Mouse (Mus musculus) liver, postnatal 0 days (tissue): ENCODE data around the gene Klhl5. TPM values are rescaled to one million over a fixed set of nuclear protein-coding genes. Genes with fewer than 3 reads are reported as not detected.
A peak's percentile ranks its signal among the peaks of the same experiment; 100 is the strongest.

Source experiments
- ATAC-seq: fragments of 200-750 bp; cut with Nextera tagmentation; 2 replicates; pipeline ENCODE4 v1.8.0; 2017; ENCODE audit warnings: mild to moderate bottlenecking, moderate library complexity
- DNase-seq: peaks from one replicate; pipeline ENCODE4 v3.0.0-alpha.2; 2016
- H3K27ac ChIP-seq: fragments of 300-500 bp; sonication (generic); 2 replicates; pipeline ENCODE4 v1.5.1; 2014; ENCODE audit warnings: antibody characterized with exemption, moderate library complexity, mild to moderate bottlenecking, low read depth
- H3K27me3 ChIP-seq: fragments of 300-500 bp; sonication (generic); 2 replicates; pipeline ENCODE4 v1.6.1; 2014; ENCODE audit warnings: low read length, control low read depth, mixed read lengths; ENCODE audit not compliant: insufficient read depth
- H3K36me3 ChIP-seq: fragments of 300-500 bp; sonication (generic); replicated peaks from 2 replicates; pipeline ENCODE4 v1.6.1; 2014; ENCODE audit warnings: mild to moderate bottlenecking, control low read depth, low read length, moderate library complexity, mixed read lengths; ENCODE audit not compliant: insufficient read depth
- H3K4me1 ChIP-seq: fragments of 300-500 bp; sonication (generic); 2 replicates; pipeline ENCODE4 v1.6.1; 2014; ENCODE audit warnings: antibody characterized with exemption, mild to moderate bottlenecking, control low read depth; ENCODE audit not compliant: insufficient read depth
- H3K4me2 ChIP-seq: fragments of 300-500 bp; sonication (generic); 2 replicates; pipeline ENCODE4 v1.6.1; 2014; ENCODE audit warnings: low read depth, mild to moderate bottlenecking, low read length, moderate library complexity, mixed read lengths
- H3K4me3 ChIP-seq: fragments of 300-500 bp; sonication (generic); 2 replicates; pipeline ENCODE4 v1.5.1; 2014; ENCODE audit warnings: low read depth, low read length
- H3K9ac ChIP-seq: fragments of 300-500 bp; sonication (generic); replicated peaks from 2 replicates; pipeline ENCODE4 v1.6.1; 2014; ENCODE audit warnings: mild to moderate bottlenecking, moderate library complexity
- H3K9me3 ChIP-seq: fragments of 300-500 bp; sonication (generic); 2 replicates; pipeline ENCODE4 v1.6.1; 2016; ENCODE audit warnings: mild to moderate bottlenecking, control low read depth, low read length, mixed read lengths
- CTCF ChIP-seq: sonication (generic); IDR thresholded peaks from 2 replicates; pipeline ENCODE4 v1.5.1; 2016; ENCODE audit warnings: antibody characterized with exemption, low read depth
- EP300 ChIP-seq: IDR thresholded peaks from 2 replicates; pipeline ENCODE4 v1.6.1; 2016; ENCODE audit warnings: antibody characterized with exemption, low read depth, mild to moderate bottlenecking
- WGBS: fragments of 180-500 bp; shearing (Covaris S2); extraction: QIAGEN DNeasy Blood & Tissue Kit; methylation state at CpG from one replicate; pipeline ENCODE4 v1.1.7; 2014; ENCODE audit not compliant: insufficient replicate concordance; 5-methylcytosine and 5-hydroxymethylcytosine counted together
- polyA plus RNA-seq: library from polyadenylated mRNA; unstranded; fragments of >200 nt; fragmentation: Nextera tagmentation; extraction: Ambion mirVana; gene quantifications from 2 replicates; pipeline ENCODE4 v1.2.1, GENCODE M21; 2015

Klhl5 gene
- polyA plus RNA-seq, 1 experiment from 2014 or later, result 5.2 TPM

DNA sequence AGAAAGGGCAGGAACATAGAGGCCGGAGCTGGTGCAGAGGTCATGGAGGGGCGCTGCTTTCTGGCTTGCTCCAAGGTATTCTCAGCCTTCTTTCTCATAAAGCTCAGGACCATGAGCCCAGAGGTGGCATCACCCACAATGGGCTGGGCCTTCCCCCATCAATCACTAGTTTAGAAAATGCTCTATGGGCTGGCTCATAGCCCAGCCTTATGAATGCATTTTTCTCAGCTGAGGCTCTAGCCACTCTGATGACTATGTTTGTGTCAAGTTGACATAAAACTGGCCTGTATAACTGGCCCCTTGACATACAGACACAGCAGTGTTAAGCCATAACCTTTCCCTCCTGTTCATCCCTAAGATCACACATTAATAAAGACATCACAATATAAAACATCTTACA lies 97.4 kb downstream of the Klhl5 start:
- no peak overlapping the region for H3K4me3 ChIP-seq
- ATAC-seq, result no peak
- no peak overlapping the region for H3K27ac ChIP-seq
- no peak overlapping the region for H3K4me2 ChIP-seq
- H3K4me1 ChIP-seq, result peaks cover 3% of the 10 kb centered on the region; the same call in 1 of the 2 replicates
- 88% methylated on average over 2 of the region's 2 CpGs for WGBS
- H3K27me3 ChIP-seq, result no peaks in the 10 kb centered on the region
- no peak overlapping the region for H3K9ac ChIP-seq
- no peaks in the 10 kb centered on the region for H3K9me3 ChIP-seq
- TF ChIP-seq EP300, result no peak
- no peak for TF ChIP-seq CTCF
- no peaks in the 10 kb centered on the region for H3K36me3 ChIP-seq
- DNase-seq, result no peak

DNA sequence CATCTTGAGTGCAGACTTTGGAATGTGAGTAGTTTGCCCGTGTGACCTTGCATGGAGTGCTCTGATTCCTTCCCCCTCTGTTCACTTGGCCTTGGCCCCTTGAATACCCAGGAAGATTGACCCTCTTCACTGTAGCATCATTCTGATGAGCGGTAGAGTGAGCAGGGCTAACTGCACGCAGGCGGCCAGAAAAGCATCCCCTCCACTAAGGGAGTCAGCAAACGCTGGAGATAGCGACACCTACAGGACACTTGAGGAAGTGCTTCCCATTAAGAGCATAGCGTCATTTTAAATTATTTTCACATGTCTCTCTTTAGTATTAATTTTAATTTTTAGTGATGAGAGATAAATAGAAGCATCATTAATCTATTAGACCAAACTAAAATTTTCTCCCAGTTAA lies 106.0 kb downstream of the Klhl5 start:
- Histone ChIP-seq H3K4me1 (no peaks in the 10 kb centered on the region), H3K9ac (no peak overlapping the region), H3K9me3 (no peaks in the 10 kb centered on the region), H3K27me3 (no peaks in the 10 kb centered on the region), H3K36me3 (no peaks in the 10 kb centered on the region), H3K27ac (no peak overlapping the region), H3K4me3 (no peak overlapping the region), H3K4me2 (no peak overlapping the region)
- no peak for TF ChIP-seq EP300
- peak; percentile 92 for TF ChIP-seq CTCF
- ATAC-seq (no peak), DNase-seq (peak; percentile 36)
- 26% methylated on average over 7 of the region's 7 CpGs for WGBS

Other genes starting within 250 kb of the Klhl5 start
- gene Tlr1, start 174.0 kb upstream of the Klhl5 start, polyA plus RNA-seq, result 1.5 and 1.9 TPM in 2 replicates
- 0.47 and 0.79 TPM in 2 replicates for gene Tlr6, start 147.4 kb upstream of the Klhl5 start, polyA plus RNA-seq
- gene Fam114a1, start 137.5 kb upstream of the Klhl5 start, polyA plus RNA-seq, result 9.4 and 10.2 TPM in 2 replicates
- 0.67 and 1.2 TPM in 2 replicates for gene Tmem156, start 15.4 kb upstream of the Klhl5 start, polyA plus RNA-seq
- gene Wdr19, start 92.2 kb downstream of the Klhl5 start, polyA plus RNA-seq, result 0.71 and 1.1 TPM in 2 replicates
- 26.4 and 32.3 TPM in 2 replicates for gene Rfc1, start 228.1 kb downstream of the Klhl5 start, polyA plus RNA-seq
- gene Klb, start 240.8 kb downstream of the Klhl5 start, polyA plus RNA-seq, result 17.4 and 19.3 TPM in 2 replicates